Mouse (Mus musculus): Measurements from ENCODE around the gene Tcp11l2.

- TF ChIP-seq ZNF384 (IDR thresholded peaks at IDR 0.05; ENCODE audit: low read depth, low read length), result no peak
- no peak for TF ChIP-seq HCFC1 (IDR thresholded peaks at IDR 0.05; ENCODE audit: borderline replicate concordance, insufficient read depth, low read length)
- TF ChIP-seq MAFK (IDR thresholded peaks at IDR 0.05; ENCODE audit: insufficient read depth, low read depth, low read length), result no peak
These were observed 5.3 kb upstream of the Tcp11l2 start for GRCm38 (mm10) chr10:84571052-84571639.

All from ES-E14 (cell line).